Mouse (Mus musculus): ENCODE measurements around the gene Cox4i1. TPM values are rescaled to one million over a fixed set of nuclear protein-coding genes. Genes with fewer than 3 reads are reported as not detected.

The Cox4i1 gene
- 1,738 and 2,034 TPM in 2 replicates for polyA plus RNA-seq (2015; fragmentation: Nextera tagmentation; extraction: Ambion mirVana)

DNA sequence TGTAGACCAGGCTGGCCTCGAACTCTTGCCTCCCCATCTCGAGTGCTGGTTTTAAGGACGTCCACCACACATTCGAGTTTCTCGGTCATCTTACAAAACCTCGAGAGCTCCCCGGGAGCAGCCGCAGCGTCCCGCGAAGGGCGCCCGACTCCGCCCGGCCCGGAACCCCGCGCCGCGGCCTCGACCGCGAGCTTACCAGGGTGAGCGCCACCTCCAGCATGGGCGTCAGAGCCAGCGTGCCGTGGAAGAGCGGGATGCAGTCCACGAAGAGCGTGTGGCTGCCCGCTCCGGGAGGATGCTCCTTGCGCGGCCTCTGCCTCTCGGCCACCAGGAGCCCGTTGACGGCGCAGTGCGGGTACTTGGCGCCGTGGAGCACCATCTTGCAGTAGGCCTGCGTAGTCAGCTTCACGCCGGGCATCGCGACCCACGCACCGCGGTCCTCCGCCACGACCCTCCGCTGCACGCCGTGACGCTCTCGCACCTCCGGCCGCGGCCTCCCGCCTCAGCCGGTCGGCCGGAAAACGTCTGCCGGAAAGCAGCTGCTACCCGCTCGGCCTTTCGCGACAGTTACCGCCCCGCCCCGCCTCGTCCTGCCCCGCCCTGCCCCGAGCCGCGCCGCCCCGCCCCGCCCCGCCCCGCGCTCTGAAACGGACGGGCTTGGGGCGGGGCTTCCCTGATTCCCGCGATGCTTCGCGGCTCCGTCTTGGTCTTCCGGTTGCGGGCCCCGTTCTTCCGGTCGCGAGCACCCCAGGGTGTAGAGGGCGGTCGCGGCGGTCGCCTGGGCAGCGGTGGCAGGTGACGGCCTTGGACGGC lies at the start of gene Cox4i1, which contains the start of gene Gm27021:
Gene Cox4i1, plus strand, starts transcription at position 662 of the 813 bp plus-strand sequence.
Gene Gm27021, minus strand, starts transcription at position 519 of the 813 bp plus-strand sequence.
- peak within 1 kb of the TSS; percentile 83 for H3K4me2 ChIP-seq
- H3K4me3 ChIP-seq, result peak within 1 kb of the TSS; percentile 91
- H3K36me3 ChIP-seq, result peaks cover 40% of the 10 kb centered on the region
- peak; percentile 91 for ATAC-seq (ENCODE audit: extremely low read depth, insufficient number of reproducible peaks, low FRiP score, low TSS enrichment)
- peak within 1 kb of the TSS; percentile 91 for H3K27ac ChIP-seq (replicated peaks)
- H3K9me3 ChIP-seq, result no peaks in the 10 kb centered on the region
- peak within 1 kb of the TSS; percentile 99 for H3K9ac ChIP-seq
- peaks cover 66% of the 10 kb centered on the region for H3K4me1 ChIP-seq
- under 1% methylated on average over 98 of the region's 105 CpGs for WGBS
- H3K27me3 ChIP-seq (replicated peaks), result no peaks in the 10 kb centered on the region

DNA sequence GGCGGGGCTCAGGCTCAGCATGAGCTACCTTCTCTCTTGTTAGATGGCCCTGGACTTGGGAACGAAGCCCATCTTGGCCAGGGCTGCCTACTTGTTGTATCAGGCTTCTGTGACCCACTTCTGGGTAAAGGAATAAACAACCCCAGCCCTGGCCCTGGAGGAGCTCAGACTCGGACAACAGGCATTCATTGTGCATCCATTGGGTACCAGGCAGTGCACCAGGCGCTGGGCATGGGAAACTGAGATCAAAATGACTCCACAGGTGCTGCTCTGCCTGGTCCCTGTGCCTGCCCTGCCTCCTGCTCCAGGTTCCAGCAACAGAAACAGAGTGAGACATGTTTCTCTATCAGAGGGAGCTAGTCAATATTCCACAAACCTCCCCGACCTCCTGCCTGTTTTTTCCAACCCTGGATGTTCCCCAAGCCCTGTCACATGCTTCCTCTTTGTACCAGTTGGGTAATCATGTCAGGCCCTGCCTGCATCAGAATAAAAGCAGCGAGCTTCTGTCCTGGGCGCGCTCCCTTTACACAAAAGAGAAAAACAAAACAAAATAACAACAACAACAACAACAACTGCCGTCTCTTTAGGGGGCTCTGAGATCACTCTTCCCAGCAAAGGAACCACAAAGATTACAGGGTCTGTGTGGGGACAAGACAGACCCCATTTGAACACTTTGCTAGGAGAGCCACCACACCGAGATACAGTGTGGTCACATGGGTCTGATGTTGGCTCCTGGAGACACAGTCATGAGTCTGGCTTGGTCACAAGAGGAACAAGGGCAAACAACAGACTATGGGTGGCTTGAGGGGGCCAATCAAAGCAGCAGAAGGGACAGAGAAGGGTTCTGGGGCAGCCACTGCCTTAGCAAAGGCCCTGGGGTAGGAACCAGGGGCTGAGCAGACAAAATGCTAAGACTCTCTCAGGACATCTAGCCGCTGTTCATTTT lies 48.5 kb upstream of the Cox4i1 start:
- H3K9me3 ChIP-seq, result no peaks in the 10 kb centered on the region
- H3K4me1 ChIP-seq, result peaks cover 44% of the 10 kb centered on the region
- H3K9ac ChIP-seq, result peak overlapping the region; percentile 47
- WGBS, result 73% methylated on average over 11 of the region's 11 CpGs
- H3K27me3 ChIP-seq (replicated peaks), result no peaks in the 10 kb centered on the region
- ATAC-seq (ENCODE audit: extremely low read depth, insufficient number of reproducible peaks, low FRiP score, low TSS enrichment), result no peak
- no peak overlapping the region for H3K4me2 ChIP-seq
- H3K4me3 ChIP-seq, result no peak overlapping the region
- H3K36me3 ChIP-seq, result no peaks in the 10 kb centered on the region
- no peak overlapping the region for H3K27ac ChIP-seq (replicated peaks)

DNA sequence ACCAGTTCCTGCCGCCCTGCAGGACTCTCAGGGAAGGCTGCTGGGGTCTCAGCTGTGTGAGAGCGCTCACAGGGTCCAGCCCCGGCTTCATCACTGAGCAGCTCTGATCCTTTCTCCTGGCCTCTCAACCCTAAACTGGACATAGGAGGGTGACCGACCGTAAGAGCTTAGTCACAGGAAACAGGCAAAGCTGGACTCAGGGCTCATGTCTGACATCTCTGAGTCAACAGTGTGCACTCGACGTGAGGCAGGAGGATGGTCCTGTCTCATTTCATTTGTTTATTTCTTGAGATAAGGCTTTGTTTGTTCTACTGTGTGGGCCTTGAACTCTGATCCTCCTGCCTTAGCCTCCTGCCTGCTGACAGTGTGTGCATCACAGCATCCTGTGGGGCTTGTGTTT lies 47.6 kb upstream of the Cox4i1 start:
- 45% methylated on average over 7 of the region's 7 CpGs for WGBS
- no peak for ATAC-seq (ENCODE audit: extremely low read depth, insufficient number of reproducible peaks, low FRiP score, low TSS enrichment)
- no peaks in the 10 kb centered on the region for H3K9me3 ChIP-seq
- H3K27ac ChIP-seq (replicated peaks), result no peak overlapping the region
- H3K4me3 ChIP-seq, result no peak overlapping the region
- H3K36me3 ChIP-seq, result no peaks in the 10 kb centered on the region
- H3K27me3 ChIP-seq (replicated peaks), result no peaks in the 10 kb centered on the region
- peaks cover 44% of the 10 kb centered on the region for H3K4me1 ChIP-seq
- no peak overlapping the region; the same call in 1 of the 2 replicates for H3K9ac ChIP-seq
- H3K4me2 ChIP-seq, result no peak overlapping the region

DNA sequence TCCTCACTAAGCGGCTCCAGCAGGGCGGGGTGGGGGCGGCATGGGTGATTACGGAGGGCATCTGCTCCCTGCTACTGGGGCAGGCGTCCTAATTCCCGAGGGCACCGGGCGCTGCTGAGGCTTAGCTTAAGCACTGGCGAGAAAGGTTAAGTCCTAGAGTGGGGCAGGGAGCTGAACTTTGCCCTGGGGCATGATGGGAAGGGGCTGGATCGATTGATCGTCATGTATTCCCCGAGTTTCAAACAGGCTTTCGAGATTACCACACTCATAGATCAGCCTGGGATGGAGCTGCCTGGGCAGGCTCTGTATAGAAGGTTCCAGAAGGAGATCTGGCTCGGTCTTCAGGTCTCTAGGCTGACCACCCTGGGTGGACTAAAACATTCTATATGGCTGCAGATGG lies 45.9 kb upstream of the Cox4i1 start:
- ATAC-seq (ENCODE audit: extremely low read depth, insufficient number of reproducible peaks, low FRiP score, low TSS enrichment), result no peak

DNA sequence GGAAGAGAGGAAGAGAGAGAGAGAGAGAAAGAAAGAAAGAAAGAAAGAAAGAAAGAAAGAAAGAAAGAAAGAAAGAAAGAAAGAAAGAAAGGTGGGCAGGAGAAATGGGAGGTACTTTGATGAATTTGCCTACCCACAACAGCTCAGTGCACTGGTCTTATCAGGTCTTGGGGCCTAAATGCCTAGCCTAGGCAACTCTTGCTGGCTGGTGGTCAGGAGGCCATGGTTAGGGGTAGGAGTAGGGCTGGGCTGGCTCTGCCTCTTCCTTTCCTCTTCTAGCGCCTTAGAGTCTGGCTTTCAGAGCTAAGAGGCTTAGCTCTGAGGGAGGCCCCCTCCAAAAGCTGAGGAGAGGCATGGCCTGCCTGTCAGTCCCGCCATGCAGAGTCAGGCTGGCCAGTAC lies 44.4 kb upstream of the Cox4i1 start:
- Histone ChIP-seq H3K9ac (no peak overlapping the region), H3K27ac (replicated peaks) (no peak overlapping the region), H3K27me3 (replicated peaks) (no peaks in the 10 kb centered on the region), H3K4me1 (peaks cover 33% of the 10 kb centered on the region), H3K36me3 (no peaks in the 10 kb centered on the region), H3K4me3 (no peak overlapping the region), H3K4me2 (no peak overlapping the region), H3K9me3 (no peaks in the 10 kb centered on the region)
- ATAC-seq (ENCODE audit: extremely low read depth, insufficient number of reproducible peaks, low FRiP score, low TSS enrichment), result no peak
- WGBS, result 58% methylated on average over 2 of the region's 2 CpGs

More for the DNA sequence above, 45.9 kb upstream of the Cox4i1 start:
- 52% methylated on average over 14 of the region's 14 CpGs for WGBS
- H3K27ac ChIP-seq (replicated peaks), result 0 out of 2 replicates have a peak overlapping the region, but pooled peaks have one; percentile 24
- peak overlapping the region; percentile 31; the same call in 1 of the 2 replicates for H3K4me2 ChIP-seq
- H3K9me3 ChIP-seq, result no peaks in the 10 kb centered on the region
- no peaks in the 10 kb centered on the region for H3K36me3 ChIP-seq
- H3K9ac ChIP-seq, result peak overlapping the region; percentile 50; the same call in 1 of the 2 replicates
- no peaks in the 10 kb centered on the region for H3K27me3 ChIP-seq (replicated peaks)
- H3K4me1 ChIP-seq, result peaks cover 36% of the 10 kb centered on the region
- no peak overlapping the region for H3K4me3 ChIP-seq

DNA sequence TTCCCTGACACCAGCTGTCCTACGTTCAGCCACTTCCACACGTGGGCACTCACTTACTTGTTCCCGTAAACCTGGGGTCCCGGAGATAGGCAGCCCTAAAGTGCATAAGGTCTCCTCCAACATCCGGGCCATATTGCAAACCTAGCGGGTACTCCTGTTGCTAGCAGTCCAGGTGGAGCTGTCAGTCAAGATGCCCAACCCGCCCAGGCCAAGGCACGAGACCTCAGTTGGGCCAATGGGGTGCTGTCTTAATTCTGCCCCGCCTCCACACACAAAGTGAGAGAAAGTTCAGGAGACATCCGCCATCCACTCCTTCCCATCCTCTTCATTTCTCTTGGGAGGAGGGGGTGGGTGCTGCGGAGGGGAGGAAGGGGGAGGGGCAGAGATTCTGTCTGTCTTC lies 41.6 kb upstream of the Cox4i1 start:
- H3K9me3 ChIP-seq, result no peaks in the 10 kb centered on the region
- H3K27me3 ChIP-seq (replicated peaks), result no peaks in the 10 kb centered on the region; the same call in 1 of the 2 replicates
- no peak overlapping the region for H3K4me2 ChIP-seq
- WGBS, result 62% methylated on average over 11 of the region's 11 CpGs
- no peak overlapping the region for H3K27ac ChIP-seq (replicated peaks)
- H3K4me1 ChIP-seq, result peaks cover 24% of the 10 kb centered on the region
- no peak overlapping the region for H3K9ac ChIP-seq
- no peak for ATAC-seq (ENCODE audit: extremely low read depth, insufficient number of reproducible peaks, low FRiP score, low TSS enrichment)
- no peaks in the 10 kb centered on the region for H3K36me3 ChIP-seq
- H3K4me3 ChIP-seq, result no peak overlapping the region

DNA sequence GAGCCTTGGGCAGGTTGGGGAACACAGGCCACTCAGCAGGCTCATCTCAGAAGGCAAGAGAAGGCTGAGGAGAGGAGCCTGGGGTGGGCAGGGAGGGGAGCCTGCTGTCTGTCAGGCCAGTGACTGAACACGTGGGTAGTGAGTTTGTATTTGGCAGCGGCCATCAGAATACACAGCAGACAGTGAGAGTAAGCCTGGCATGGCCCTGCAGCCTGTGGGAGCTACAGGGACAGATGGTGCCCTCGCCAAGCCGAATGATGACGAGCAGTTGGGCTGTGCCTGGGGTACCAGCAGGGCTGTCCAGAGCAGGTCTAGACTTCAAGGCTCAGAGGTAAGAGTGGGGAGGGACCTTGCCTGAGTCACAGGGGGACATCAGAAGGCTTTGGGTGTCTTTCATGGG lies 40.7 kb upstream of the Cox4i1 start:
- no peaks in the 10 kb centered on the region for H3K36me3 ChIP-seq
- ATAC-seq (ENCODE audit: extremely low read depth, insufficient number of reproducible peaks, low FRiP score, low TSS enrichment), result no peak
- no peaks in the 10 kb centered on the region for H3K9me3 ChIP-seq
- peaks cover 18% of the 10 kb centered on the region for H3K4me1 ChIP-seq
- no peaks in the 10 kb centered on the region; the same call in 1 of the 2 replicates for H3K27me3 ChIP-seq (replicated peaks)
- H3K4me2 ChIP-seq, result no peak overlapping the region
- H3K9ac ChIP-seq, result no peak overlapping the region
- 78% methylated on average over 5 of the region's 5 CpGs for WGBS
- H3K27ac ChIP-seq (replicated peaks), result no peak overlapping the region
- H3K4me3 ChIP-seq, result no peak overlapping the region

DNA sequence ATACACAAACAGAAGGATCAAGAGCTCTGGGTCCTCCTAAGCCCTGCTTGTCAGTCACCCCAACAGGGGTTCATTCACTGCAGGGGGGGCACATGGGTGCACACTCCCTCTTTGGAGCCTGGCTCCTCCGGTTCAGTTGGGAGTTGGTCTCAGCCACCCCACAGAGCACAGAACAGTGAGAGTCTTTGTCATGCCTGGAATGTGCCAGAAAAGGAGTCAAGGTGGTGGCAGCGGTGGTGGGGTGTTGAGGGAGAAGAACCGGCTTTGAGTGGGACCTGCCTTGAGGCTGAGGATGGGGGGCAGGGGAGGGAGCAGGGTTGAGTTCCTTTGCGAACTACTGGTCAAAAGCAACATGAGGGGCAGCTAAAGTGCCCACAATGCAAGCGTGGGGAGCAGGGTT lies 38.0 kb upstream of the Cox4i1 start:
- 36% methylated on average over 5 of the region's 5 CpGs for WGBS
- no peak overlapping the region for H3K9ac ChIP-seq
- H3K27me3 ChIP-seq (replicated peaks), result peaks cover 24% of the 10 kb centered on the region
- H3K9me3 ChIP-seq, result no peaks in the 10 kb centered on the region
- no peak overlapping the region for H3K4me2 ChIP-seq
- H3K27ac ChIP-seq (replicated peaks), result no peak overlapping the region
- ATAC-seq (ENCODE audit: extremely low read depth, insufficient number of reproducible peaks, low FRiP score, low TSS enrichment), result no peak
- H3K4me1 ChIP-seq, result peaks cover 25% of the 10 kb centered on the region
- H3K36me3 ChIP-seq, result no peaks in the 10 kb centered on the region
- H3K4me3 ChIP-seq, result no peak overlapping the region

DNA sequence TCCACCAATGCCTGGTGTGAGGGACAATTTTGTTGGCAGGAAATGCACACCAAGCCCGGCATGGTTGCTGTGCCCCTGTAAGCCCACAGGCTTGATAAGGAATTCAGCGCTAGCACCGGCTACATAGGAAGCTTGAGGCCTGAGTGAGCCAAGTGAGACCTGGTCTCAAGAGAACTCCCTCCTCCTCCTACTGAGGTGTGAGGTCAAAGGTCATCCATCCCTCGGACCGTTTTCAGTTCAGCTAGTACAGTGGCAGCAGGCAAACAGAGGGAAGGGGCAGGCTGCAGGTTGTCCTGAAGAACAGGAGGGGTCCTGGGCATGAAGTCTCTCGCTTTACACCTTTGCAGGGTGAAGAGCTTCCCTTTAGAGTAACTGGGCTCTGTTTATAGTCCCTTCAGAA lies 37.2 kb upstream of the Cox4i1 start:
- Histone ChIP-seq H3K9me3 (no peaks in the 10 kb centered on the region), H3K4me1 (peaks cover 25% of the 10 kb centered on the region), H3K27me3 (replicated peaks) (peaks cover 30% of the 10 kb centered on the region), H3K4me2 (no peak overlapping the region), H3K9ac (no peak overlapping the region), H3K36me3 (no peaks in the 10 kb centered on the region), H3K27ac (replicated peaks) (no peak overlapping the region), H3K4me3 (no peak overlapping the region)
- 38% methylated on average over 6 of the region's 6 CpGs for WGBS
- ATAC-seq (ENCODE audit: extremely low read depth, insufficient number of reproducible peaks, low FRiP score, low TSS enrichment), result no peak

DNA sequence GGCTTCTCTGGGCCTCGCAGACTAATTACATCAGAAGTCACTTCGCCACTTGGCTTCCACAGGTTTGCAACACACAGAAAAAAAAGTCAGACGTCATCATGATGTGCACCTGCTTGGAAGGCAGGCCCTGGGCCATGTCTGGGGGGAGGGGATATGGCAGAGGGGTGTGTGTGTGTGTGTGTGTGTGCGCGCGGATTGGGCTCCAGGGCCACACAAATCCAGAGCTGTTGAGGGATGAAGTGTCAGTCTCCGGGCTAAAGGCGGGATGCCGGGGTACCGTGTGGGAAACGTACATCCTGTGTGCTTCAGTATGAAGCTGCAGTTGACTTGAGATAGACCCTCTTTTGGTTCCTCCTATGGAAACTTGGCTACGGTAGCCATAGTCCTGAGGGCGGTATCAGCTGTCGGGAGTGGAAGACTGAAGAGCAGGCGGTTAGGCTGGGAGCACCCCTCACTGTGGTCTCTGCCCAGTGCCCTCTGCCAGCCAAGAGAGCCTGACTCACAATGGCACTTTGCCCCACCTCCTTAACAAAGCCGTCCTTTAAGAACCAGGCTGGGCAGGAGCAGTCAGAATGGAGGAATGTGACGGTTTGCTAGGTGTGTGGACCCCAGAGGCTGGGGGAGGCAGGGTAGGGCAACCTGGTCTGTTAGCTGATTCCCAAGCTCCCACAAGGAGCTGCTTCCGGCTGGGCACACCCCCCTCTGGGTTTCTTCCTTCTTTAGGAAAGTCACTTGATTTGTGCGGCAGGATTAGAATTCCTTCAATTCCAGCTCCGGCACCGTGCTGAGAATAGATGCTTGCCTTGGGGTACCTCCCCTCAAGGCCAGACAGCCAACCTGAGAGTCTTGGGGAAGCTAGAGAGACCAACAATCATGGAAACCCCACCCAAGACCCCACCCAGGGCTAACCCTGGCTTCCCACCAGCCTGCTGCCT lies 36.3 kb upstream of the Cox4i1 start:
- Histone ChIP-seq H3K4me2 (no peak overlapping the region), H3K27ac (replicated peaks) (no peak overlapping the region), H3K4me3 (no peak overlapping the region), H3K9ac (no peak overlapping the region), H3K36me3 (no peaks in the 10 kb centered on the region), H3K27me3 (replicated peaks) (peaks cover 36% of the 10 kb centered on the region), H3K4me1 (peaks cover 25% of the 10 kb centered on the region), H3K9me3 (no peaks in the 10 kb centered on the region)
- ATAC-seq (ENCODE audit: extremely low read depth, insufficient number of reproducible peaks, low FRiP score, low TSS enrichment), result no peak
- WGBS, result 73% methylated on average over 21 of the region's 21 CpGs

Measured in heart, embryonic 13.5 days (tissue).